Mouse (Mus musculus) cerebellum, postnatal 4 days (tissue): ENCODE data around the gene Yjefn3.

Experiments
- DNase-seq, 2 experiments: peaks; one replicate each; pipeline ENCODE4 v3.0.0; 2022; ENCODE audit warnings: low spot score in 2 of 2, mixed read lengths in 1 of 2

Yjefn3 gene

GRCm38 (mm10) chr8:69907106-69907505 is 4.6 kb upstream of the Yjefn3 start:
- no peak for DNase-seq

GRCm38 (mm10) chr8:69906260-69906659 is 3.7 kb upstream of the Yjefn3 start:
- no peak for DNase-seq

GRCm38 (mm10) chr8:69904096-69904495 is 1.6 kb upstream of the Yjefn3 start:
- DNase-seq, result no peak

- peak; percentile 96 to 98 for DNase-seq
Measured at GRCm38 (mm10) chr8:69903063-69903542, 591 bp upstream of the Yjefn3 start.

- peak; percentile 91 to 98 for DNase-seq
Measured at GRCm38 (mm10) chr8:69901484-69902162, 889 bp downstream of the Yjefn3 start.

GRCm38 (mm10) chr8:69900895-69901451 is 1.5 kb downstream of the Yjefn3 start:
- no peak for DNase-seq

GRCm38 (mm10) chr8:69899876-69900275 is 2.6 kb downstream of the Yjefn3 start:
- DNase-seq, result no peak

GRCm38 (mm10) chr8:69897857-69898256 is 4.7 kb downstream of the Yjefn3 start:
- no peak for DNase-seq

- DNase-seq, result no peak
Measured at GRCm38 (mm10) chr8:69895772-69896451, 6.6 kb downstream of the Yjefn3 start.

GRCm38 (mm10) chr8:69894836-69895332 is 7.6 kb downstream of the Yjefn3 start:
- DNase-seq, result no peak

GRCm38 (mm10) chr8:69893863-69894262 is 8.6 kb downstream of the Yjefn3 start:
- peak in 1 of 2 experiments; percentile 71 for DNase-seq

GRCm38 (mm10) chr8:69890813-69891241 is 11.7 kb downstream of the Yjefn3 start:
- DNase-seq, result peak in 1 of 2 experiments; percentile 64

GRCm38 (mm10) chr8:69888902-69889301 is 13.6 kb downstream of the Yjefn3 start:
- no peak for DNase-seq

- DNase-seq, result no peak
Measured at GRCm38 (mm10) chr8:69888244-69888866, 14.2 kb downstream of the Yjefn3 start.

- no peak for DNase-seq
Measured at GRCm38 (mm10) chr8:69887289-69888243, 14.9 kb downstream of the Yjefn3 start, which contains the start of gene Cilp2. Gene Cilp2, minus strand, starts transcription at chr8:69887687.

- no peak for DNase-seq
Measured at GRCm38 (mm10) chr8:69884141-69884540, 18.4 kb downstream of the Yjefn3 start.

GRCm38 (mm10) chr8:69882833-69883600 is 19.5 kb downstream of the Yjefn3 start:
- DNase-seq, result no peak

GRCm38 (mm10) chr8:69882021-69882756 is 20.3 kb downstream of the Yjefn3 start:
- DNase-seq, result peak; percentile 49 to 77

GRCm38 (mm10) chr8:69881261-69881865 is 21.1 kb downstream of the Yjefn3 start:
- DNase-seq, result no peak
